Mouse (Mus musculus): Measurements from ENCODE around the gene Osbpl2.

DNA sequence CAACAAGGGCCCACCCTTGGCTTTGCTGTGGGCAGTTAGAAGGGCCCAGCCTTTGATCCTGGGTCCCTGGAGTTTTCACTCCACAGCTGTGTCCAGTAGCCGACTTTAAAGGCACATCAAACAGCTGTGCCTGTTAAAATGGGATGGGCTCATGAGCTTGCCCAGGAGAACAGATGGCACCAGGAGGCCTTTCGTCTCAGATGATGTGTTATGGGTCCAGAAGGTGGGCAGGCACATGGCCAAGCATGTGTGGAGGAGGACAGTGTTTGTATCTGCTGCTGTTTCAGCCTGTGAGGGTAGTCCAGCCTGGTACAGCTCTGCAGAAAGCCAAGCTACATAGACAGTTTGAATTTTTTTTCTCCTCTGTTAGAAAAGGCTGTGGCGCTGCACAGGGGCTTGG is 35.7 kb downstream of the Osbpl2 start:
- TF ChIP-seq CTCF (IDR thresholded peaks at IDR 0.05; ENCODE audit: low read depth) = no peak
- no peak for TF ChIP-seq EP300 (IDR thresholded peaks at IDR 0.05; ENCODE audit: low read depth)
